Mouse (Mus musculus) bone marrow macrophage, adult 2 months (primary cell): ENCODE measurements around the gene Pcyt1a. TPM values are rescaled to one million over a fixed set of nuclear protein-coding genes. Genes with fewer than 3 reads are reported as not detected.

Experiments used
- H3K27ac ChIP-seq: 2 replicates; pipeline ENCODE4 v1.5.1; 2012; ENCODE audit warnings: low read depth, low read length; ENCODE audit not compliant: insufficient read depth
- H3K4me1 ChIP-seq: 2 replicates; pipeline ENCODE4 v1.6.1; 2012; ENCODE audit warnings: low read length; ENCODE audit not compliant: control insufficient read depth, insufficient read depth
- H3K4me3 ChIP-seq: 2 replicates; pipeline ENCODE4 v1.5.1; 2012; ENCODE audit warnings: mild to moderate bottlenecking, low read length, moderate library complexity; ENCODE audit not compliant: insufficient read depth
- CTCF ChIP-seq: IDR thresholded peaks from 2 replicates; pipeline ENCODE4 v1.5.1; 2012; ENCODE audit warnings: low read depth, mild to moderate bottlenecking, low read length, moderate library complexity
- POLR2A ChIP-seq: IDR thresholded peaks from 2 replicates; pipeline ENCODE4 v1.6.1; 2012; ENCODE audit warnings: mild to moderate bottlenecking, low read depth, low read length, borderline replicate concordance
- polyA plus RNA-seq: library from polyadenylated mRNA; stranded (reverse); fragments of >200 nt; gene quantifications from 2 replicates; pipeline ENCODE4 v1.2.4, GENCODE M21; 2012; ENCODE audit not compliant: missing spikeins, insufficient read depth, insufficient read length

The Pcyt1a gene
- polyA plus RNA-seq, 1 experiment = 100 TPM

DNA sequence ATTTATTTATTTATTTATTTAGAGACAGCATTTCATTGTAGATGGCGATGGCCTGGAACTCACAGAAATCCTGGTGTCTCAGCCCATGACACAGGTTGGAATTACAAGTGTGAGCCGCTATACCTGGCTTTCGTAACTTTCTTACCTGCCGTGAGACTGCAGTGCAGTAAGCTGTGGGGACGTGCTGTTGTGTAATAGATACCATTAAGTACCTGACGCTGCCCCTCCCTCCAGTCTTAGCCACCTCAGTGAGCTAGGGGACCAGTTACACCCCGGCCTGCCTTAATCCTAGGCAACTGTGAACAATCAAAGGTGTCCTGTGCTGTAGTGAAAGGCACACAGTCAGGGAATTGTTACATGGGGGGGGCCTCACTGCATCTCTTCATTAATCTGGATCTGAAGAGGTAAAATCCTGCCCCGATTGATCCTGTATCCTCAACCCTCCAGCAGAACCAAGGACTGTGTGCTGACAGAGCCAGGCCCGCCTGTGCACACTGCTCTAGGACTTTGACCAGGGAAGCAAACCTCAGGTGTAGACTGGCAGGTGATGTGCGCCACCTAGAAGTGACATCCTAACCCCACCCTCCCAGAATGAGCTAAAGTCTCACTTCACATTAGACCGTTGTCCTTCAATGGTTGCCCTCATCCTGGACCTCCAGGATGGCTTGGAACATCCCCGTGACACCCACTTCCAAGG lies 87.2 kb downstream of the Pcyt1a start:
- Histone ChIP-seq H3K4me1 (peaks cover 10% of the 10 kb centered on the region), H3K27ac (no peak overlapping the region), H3K4me3 (no peak overlapping the region)
- TF ChIP-seq CTCF (no peak), POLR2A (no peak)

DNA sequence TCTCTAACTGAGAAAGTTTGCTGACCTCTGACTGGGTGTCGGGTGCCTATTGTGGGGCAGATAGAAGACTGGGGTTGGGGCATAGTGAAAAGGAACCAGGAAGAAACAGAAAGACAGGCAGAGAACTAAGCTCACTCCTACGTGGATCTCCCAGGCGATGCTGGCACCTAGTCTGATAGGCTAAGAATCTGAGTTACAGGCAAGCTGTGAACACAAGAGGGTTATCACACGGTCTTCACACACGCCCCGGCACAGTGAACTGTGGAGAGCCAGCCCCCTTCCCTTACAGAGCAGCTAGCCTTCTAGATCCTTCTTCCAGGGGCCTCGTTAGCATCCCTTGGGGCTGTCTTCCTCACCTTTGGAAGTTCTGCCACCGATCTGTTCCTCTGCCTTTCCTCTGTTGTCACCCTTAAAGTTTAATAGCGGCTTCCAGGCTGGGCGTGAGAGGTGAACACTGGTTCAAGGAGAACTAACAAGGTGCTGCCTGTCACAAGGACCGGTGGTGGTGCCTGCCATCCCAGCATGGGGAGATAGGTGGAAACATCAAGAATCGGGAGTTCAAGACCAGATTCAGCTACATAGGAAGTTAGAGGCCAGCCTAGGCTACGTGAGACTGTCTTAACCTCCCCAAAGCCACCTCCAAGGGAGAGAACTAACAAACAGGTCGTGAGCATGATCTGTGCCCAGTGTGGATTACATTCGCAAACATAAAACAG lies 89.1 kb downstream of the Pcyt1a start:
- Histone ChIP-seq H3K4me3 (no peak overlapping the region), H3K4me1 (peaks cover 10% of the 10 kb centered on the region), H3K27ac (no peak overlapping the region)
- TF ChIP-seq POLR2A = no peak
- TF ChIP-seq CTCF = no peak

DNA sequence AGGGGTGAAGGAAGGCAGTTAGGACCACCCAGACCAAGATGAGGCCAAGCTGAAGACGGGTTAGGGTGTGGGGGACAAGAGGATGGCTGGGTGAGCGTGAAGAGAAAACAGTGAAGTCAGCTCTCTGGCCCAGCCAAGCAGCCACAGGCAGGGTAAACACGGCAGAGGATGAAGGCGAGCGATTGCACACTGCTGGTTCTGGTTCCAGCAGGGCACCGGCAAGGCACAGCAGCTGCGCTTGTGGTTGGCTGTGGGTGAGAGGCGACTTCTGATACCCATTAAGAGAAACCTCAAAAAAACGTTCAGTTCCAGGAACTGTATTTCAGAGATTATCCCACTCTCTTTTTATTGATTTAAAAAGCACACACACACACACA lies 89.6 kb downstream of the Pcyt1a start:
- Histone ChIP-seq H3K4me1 (peaks cover 10% of the 10 kb centered on the region), H3K27ac (no peak overlapping the region), H3K4me3 (no peak overlapping the region)
- no peak for TF ChIP-seq POLR2A
- TF ChIP-seq CTCF = no peak

DNA sequence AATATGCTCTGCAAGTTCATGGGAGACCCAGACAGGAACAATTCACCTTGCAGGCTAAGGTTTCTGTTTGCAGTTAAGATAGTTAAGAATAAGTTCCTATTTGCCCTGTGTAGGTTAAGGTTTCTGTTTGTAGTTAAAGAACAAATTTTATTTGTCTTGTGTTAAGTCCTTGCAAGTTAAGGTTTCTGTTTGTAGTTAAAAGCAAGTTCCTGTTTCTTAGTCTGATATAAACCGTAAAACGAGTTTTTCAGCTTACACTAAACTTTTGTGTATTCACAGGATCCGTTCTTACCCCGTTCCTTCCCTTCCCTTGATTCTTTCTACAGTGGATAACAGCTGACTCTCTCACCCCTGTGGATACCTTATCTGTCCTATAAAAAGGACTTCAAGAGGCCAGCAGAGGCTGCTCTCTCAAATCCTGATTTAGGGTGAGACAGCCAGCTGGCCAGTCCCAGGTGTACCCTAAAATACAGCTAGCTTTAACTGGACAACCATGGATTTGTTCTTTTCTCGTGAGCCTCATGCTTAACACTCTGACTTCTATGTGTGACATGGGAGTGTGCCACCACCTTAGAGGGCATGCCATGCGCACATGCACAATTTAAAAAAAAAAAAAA lies 92.0 kb downstream of the Pcyt1a start:
- Histone ChIP-seq H3K4me3 (no peak overlapping the region), H3K4me1 (peaks cover 10% of the 10 kb centered on the region), H3K27ac (no peak overlapping the region)
- TF ChIP-seq POLR2A = no peak
- TF ChIP-seq CTCF = no peak

DNA sequence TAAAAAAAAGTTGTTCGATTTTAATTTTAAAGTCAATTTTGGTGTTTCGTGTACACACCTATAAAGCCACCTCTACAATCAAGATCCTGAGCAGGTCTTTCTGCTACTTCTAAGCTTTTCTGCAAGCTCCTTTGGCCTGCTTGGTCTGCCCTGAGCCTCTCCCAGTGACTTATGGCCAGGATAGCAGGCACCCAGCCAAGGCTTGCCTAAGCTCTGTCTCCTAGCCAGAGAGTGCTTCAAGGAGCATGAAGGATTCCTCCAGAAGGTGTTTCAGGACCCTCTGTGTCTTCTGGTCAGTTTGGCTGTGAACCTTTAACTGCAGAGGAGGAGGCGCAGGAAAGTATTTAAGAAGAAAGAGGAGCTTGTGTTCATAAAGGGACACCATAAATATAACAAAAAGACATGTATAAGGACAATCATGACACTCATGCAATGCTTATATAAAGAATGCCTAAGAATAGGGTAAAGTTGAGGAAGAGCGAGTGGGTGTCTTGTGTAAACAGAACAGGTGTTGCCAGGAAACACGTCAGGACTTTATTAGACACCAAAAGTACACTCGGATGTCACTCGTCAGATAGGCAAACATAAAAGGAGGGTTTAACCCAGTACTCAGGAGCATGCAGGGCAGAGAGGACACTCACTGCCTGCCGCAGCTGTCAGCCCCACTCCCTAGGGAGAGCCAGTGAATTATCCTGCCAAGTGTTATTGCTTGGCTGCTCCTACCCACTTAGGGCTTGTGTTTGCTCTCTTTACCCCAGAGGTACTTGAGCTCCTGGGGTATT lies 92.9 kb downstream of the Pcyt1a start:
- Histone ChIP-seq H3K4me3 (no peak overlapping the region), H3K27ac (no peak overlapping the region), H3K4me1 (peaks cover 10% of the 10 kb centered on the region)
- TF ChIP-seq CTCF = no peak
- no peak for TF ChIP-seq POLR2A

DNA sequence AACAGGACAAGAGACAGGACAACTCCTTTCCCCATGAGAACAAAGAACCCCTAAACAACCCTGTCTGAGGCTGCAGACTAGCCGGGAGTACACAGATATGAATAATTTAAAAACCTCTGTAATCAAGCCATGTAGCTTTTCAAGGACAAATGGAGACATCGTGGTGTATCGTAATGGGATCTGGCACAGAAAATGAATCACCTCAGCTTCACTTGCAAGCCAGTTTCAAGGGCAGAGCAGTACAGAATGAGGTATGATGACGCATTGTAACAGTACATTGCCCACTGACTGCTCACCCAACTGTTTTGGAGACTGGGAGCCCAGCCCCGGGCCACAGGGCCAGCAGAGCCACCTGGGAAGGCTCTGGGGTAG lies 93.5 kb downstream of the Pcyt1a start:
- TF ChIP-seq CTCF = no peak
- TF ChIP-seq POLR2A = no peak

More for the DNA sequence above, 93.5 kb downstream of the Pcyt1a start:
- Histone ChIP-seq H3K27ac (no peak overlapping the region), H3K4me3 (no peak overlapping the region), H3K4me1 (peaks cover 10% of the 10 kb centered on the region)

Other genes starting within 250 kb of the Pcyt1a start
- 8.5 and 8.6 TPM in 2 replicates for gene Fbxo45, start 183.8 kb upstream of the Pcyt1a start, polyA plus RNA-seq
- 18.0 and 20.3 TPM in 2 replicates for gene Wdr53, start 183.7 kb upstream of the Pcyt1a start, polyA plus RNA-seq
- gene Smco1, start 159.5 kb upstream of the Pcyt1a start, polyA plus RNA-seq = not detected in 2 replicates
- gene Rnf168, start 153.5 kb upstream of the Pcyt1a start, polyA plus RNA-seq = 10.5 and 11.2 TPM in 2 replicates
- gene Ubxn7, start 98.7 kb upstream of the Pcyt1a start, polyA plus RNA-seq = 17.9 and 19.6 TPM in 2 replicates
- gene Tm4sf19, start 30.4 kb upstream of the Pcyt1a start, polyA plus RNA-seq = 3.0 and 4.4 TPM in 2 replicates
- 43.8 and 47.9 TPM in 2 replicates for gene Tctex1d2, start 11.2 kb upstream of the Pcyt1a start, polyA plus RNA-seq
- not detected in 2 replicates for gene Slc51a, start 57.0 kb downstream of the Pcyt1a start, polyA plus RNA-seq
- not detected in 2 replicates for gene Zdhhc19, start 65.3 kb downstream of the Pcyt1a start, polyA plus RNA-seq
- gene Tfrc, start 178.0 kb downstream of the Pcyt1a start, polyA plus RNA-seq = 45.0 and 47.0 TPM in 2 replicates
- 3.5 and 6.8 TPM in 2 replicates for gene Tnk2, start 213.0 kb downstream of the Pcyt1a start, polyA plus RNA-seq